Mouse (Mus musculus) mouse embryonic stem cell (cell line): ENCODE data around the gene Gm10577.

Source experiments
- in situ Hi-C, 2 experiments: fragments of 300-500 bp; cut with MboI; formaldehyde crosslinking; loops; 1 replicate in 1 of 2; 3 replicates in 1 of 2; pipeline ENCODE4 v1.14.3; 2019 to 2020; ENCODE audit warnings: low sequenced_read_pairs in 2 of 2, low pct_unique_long_range_greater_than_20kb in 1 of 2, mixed read lengths in 1 of 2; ENCODE audit not compliant: unreplicated experiment in 1 of 2

Gm10577 gene

DNA sequence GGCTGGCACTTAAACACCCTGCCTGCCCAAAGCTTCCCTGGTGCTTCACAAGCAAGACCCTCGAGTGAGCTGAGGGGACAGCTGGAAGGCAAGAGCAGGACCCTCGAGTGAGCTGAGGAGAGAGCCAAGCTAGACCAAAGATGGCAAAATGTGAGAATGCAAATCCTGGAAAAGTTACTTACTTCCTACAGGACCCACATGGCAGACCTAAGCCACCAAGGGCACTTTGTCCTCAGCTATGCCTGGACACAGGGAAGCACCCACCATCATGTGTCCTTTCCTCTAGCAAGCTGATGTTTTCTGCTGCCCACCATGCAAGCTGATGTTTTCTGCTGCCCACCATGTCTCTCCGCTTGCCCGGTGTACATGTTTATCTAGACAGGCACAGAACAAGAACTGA, at the start of gene Gm10577:
Gm10577 (minus strand) TSS at position 101 of the 400 bp plus-strand sequence.
- in situ Hi-C loops, result no loop called here

DNA sequence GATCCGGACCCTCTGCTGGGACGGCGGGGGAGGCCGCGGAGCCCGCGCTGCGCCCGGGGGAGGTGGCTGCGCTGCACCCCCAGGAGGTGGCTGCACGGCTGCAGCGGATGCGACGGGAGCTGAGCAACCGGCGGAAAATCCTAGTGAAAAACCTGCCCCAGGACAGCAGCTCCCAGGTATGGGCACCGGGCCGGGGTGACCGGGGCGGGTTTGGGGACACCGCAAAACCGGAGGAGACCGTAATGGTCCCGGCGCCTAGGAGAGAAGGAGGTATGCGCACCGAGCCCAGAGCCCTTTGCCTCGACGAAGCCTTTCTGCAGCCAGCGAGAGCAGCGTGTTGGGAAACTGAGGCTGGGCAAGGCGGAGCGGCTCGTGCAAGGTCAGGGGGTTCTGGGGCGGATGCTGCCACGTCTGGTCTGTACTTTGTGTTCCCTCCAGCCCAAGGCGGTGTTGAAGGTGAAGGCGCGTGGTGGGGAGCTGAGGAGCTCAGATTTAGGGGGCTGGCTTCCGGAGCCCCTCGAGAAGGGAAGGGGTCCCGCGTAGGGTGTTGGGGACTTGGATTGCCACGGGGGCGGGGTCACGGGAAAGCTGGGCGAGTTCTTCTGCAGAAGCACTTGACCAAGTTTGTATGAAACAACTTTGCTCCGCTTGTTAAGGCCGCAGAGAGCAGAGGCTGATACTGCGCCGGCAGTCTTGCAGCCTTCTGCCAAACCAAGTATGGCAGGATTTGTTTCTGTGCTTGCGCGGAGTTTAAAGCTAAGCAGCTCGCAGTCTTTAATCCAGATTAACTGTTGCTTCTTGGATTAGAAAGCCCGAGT, 48.9 kb upstream of the Gm10577 start:
- in situ Hi-C loops, result no loop called here

DNA sequence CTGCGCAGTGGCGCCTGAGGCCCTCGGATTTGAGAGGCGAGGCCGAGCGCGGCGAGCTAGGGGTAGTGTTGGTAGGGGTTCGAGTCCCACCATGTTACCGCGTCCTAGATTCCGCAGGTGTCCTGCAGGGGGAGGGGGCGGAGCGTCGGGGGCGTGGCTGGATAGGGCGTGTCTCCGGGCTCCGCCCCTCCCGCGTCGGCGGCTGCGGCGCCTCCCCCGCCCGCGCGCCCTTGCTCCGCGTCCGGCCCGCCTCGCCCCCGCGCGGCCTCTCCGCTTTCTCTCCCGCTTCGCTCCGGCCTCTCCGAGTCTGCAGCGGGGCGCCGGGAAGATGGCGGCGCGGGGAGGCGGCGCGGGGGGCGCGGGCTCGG, 48.3 kb upstream of the Gm10577 start, which contains the start of gene Raver2:
Raver2 (plus strand) TSS at position 198 of the 368 bp plus-strand sequence.
- in situ Hi-C loops, result no loop called here

DNA sequence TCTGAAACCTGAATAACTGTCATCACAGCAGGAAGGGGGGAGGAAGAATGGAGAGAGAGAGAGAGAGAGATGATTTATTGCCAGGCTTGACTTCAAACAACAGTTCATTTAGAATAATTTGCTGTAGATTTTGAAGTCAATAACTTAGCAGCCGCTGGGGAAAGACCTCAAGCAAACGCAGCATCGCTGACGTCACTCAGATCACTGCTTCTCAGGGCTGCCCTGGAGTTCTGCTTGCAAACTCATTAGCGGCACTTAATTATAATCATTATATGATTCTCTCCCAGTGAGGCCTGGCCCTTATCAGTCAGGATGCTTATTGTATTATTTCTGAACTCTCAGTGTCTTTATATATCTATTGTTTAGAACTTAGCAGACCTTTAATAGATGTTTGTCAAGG, 45.9 kb upstream of the Gm10577 start:
- in situ Hi-C loops, result no loop called here

DNA sequence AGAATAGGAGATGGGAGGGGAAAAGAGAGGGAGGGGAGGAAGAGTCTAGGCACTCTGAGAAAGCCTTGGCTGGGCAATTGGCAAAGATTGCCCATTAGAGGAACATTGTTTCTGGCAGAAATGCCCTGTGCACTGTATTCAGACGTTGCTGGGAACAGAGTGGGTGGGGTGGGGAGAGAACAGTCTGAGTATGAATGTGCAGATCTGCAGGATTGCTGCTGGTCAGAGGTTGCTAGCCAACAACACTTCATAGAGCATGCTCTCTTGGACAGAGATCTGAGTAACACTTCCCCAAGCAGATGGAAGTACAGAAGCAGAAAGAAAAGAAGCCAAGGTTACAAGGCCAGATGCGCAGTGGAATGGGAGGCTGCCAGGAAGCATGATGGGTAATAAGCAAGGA, 41.6 kb upstream of the Gm10577 start:
- in situ Hi-C loops, result no loop called here

DNA sequence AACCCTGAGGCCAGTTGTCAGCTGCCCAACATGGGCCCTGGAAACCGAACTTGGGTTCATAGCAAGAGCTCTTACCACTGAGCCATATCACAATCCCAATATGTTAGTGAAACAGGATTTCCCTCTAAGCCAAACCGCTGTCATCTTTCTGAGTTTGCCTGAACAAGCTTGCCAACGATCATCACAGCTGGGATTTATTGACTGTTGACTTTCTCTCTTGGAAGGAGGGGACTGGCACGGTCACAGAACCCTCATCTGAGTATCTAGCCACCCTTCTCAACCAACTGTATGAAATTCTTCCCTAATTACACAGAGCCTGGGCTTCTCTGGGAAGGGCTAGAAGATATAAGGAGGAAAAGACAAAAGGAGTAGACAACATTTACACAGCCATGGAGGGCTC, 26.1 kb upstream of the Gm10577 start:
- in situ Hi-C loops, result no loop called here

DNA sequence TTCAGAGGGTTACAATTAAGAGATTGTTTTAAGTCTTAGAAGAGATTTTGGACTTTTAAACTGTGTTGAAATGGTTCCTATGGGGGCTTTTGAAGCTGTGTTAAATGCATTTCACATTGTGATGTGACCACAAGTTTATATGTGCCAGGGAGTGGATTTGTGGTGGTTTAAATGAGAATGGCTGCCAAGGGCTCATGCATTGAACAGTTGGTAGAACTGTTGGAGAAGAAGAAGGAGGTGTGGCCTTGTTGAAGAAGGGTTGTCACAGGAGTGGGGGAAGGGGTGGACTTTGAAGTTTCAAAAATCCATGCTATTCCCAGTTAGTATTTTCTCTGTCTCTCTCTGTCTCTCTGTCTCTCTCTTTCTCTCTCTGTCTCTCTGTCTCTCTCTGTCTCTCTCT, 23.7 kb upstream of the Gm10577 start:
- in situ Hi-C loops, result no loop called here

DNA sequence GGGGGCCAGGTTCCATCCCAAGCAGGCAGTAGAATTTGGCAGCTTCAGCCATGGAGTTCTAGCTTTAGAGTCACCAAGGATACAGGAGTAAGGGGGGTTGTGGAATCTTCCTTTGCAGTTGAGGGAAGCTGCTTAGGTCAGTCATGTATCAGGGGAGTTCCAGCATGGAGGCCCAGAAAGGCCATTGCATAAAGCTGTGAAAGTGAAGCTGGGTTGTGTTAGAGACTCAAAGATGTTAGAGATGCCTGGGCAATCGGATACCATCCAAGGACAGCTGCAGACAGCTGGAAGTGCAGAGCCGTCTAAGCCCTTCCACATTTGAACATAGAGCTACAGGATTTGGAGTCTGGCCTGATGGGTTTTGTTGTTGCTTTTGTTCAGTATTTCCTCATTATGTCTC, 23.2 kb upstream of the Gm10577 start:
- in situ Hi-C loops, result no loop called here

DNA sequence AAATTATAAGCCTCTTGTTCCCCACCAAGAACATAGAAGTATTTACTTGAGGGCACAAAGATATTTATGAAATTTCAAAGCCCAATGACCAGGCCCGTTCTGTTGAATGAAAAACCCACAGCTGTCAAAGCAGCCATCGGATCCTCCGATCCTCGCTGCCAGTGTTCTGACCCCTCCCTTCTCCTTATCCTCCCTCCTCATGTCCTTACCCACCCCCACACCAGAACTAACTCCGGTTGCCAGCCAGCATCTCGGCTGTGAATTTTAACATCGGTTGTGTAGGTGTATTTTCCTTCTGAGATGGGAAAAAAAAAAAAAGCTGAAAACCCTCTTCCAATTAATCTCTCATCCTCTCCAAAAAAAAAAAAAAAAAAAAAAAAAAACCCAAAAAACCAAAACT, 16.7 kb upstream of the Gm10577 start:
- in situ Hi-C loops, result no loop called here

DNA sequence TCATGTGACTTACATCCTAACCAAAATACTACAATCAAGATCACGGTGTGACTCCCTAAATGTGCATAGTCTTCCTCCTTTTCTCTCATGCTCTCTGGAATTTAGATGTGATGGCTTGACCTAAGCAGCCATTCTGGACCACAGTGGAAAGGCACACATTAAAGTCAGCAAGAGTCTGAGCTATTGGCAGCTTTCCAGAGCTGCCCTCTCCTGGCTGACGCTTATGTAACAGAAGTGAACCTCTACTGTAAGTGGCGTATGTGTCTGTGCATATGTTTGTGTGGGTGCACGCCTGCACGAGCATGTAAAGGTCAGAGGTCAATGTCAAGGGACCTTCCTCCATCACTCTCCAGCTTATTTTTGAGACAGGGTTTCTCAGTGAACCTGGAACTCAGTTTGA, 14.6 kb upstream of the Gm10577 start:
- in situ Hi-C loops, result no loop called here

DNA sequence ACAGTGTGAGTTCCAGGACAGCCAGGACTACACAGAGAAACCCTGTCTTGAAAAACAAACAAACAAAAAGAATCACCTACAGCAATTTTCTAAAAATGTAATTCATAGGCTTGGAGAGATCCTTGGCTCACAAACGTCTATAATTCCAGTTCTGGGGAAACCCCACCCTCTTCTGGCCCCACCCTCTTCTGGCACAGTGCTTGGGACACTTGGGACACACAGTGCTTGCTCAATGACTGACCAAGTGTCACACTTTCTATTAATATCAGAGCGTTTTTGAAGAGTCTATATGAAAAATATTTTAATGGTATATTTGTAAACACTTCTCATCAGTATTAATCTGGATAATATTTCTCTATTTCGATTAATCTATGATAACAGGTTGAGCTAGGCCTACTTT, 12.6 kb upstream of the Gm10577 start:
- in situ Hi-C loops, result no loop called here

DNA sequence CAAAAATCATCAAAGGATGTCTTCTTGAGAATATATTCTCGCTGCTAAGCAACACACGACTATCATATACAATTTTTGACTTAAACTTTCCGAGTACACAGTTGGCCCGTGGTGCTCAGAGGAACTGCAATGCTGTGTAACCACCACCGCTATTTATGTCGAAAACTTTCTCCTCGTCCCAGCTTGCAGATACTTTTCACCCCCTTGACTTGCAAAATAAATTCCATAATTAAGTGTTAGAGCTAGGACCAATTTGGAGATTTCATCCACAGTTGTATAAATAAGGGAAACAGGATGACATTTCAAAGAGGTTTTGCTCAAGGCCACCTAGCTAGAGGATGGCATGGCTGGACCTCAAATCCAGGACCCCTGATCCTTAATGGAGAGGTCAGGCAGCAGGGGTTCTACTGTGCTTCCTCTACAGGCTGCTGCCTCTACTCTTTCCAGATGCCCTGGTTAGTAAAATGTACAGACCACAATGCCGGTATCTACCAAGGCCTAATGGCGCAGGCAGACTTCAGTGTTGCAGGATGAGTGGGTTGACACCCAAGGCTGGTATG, 7.4 kb upstream of the Gm10577 start:
- in situ Hi-C loops, result no loop called here

DNA sequence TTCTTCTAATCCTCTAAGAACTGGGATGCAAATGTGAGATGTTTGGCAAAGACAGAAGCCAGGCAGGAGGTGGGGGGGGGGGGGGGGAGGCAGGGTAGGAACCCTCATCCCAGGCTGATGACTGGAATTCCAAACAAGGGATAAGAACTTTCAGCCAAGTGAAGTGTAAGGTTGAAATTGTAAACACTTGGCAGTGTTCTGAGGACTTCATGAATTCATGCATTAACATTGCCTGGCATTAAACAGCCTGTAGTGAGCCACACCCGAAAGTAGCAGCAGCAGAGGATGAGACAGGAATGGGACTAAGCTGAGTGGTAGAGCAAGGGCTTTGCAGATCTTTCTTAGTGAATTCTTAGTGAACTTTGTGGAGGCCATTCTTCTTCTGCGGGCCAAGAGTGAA, 6.5 kb upstream of the Gm10577 start:
- in situ Hi-C loops, result no loop called here

DNA sequence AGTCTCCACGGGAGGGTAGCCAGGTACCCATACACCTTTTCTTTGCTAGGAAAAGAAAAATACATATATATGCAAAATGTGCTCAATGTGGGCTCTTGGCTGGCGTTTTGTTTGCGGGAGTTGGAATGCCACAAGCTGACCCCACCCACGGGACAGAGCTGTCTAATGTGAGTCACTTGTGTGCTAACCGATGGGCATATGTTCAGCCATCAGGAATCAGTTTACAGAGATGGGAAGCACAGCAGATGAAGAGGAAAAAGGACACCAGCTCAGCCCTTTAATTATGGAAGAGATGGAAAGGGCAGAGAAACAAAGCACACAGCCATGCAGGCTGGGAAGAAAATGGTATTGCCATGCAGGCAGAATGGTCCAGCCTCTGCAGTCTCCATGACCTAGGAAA, 6.1 kb upstream of the Gm10577 start:
- in situ Hi-C loops, result no loop called here

DNA sequence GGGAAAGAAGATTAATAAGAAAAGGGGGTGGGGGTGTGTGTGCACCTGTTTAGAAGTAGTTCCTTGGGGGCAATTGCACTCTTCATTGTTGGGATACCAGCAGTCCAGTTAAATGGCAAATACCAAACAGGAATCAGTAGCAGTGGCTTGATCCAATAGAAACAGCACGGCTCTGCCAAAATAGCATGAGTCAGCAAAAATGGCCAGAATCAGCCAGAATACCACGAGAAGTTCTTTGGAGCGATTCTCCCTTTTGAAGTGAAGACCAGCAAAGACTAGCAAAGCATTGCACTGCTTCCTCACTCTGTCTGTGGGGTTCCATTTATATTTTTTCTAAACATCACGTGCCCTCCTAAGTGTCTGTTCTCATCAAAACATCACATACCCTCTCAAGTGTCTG, 2.7 kb downstream of the Gm10577 start:
- in situ Hi-C loops, result no loop called here

DNA sequence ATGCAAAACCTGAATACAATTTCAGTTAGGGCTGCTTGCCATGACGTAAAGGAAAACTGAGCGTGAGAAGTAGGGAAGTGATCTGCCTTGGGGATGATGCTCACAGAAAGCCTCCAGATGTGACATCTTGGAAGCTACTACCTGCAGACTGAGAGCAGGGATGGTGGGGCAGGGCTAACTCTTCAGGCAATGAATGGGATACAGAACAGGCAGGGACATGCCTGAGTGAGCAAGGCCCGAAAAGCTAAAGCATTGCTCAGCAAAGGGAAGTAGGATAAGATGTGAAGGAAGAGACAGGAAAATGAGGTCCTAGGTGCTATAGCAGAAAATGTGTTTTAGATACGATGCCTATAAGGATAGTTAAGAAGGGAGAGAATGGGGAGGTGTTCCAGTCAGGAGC, 11.4 kb downstream of the Gm10577 start:
- in situ Hi-C loops, result loop anchor here in 1 of 2 experiments (10.0 kb wide), 1 partner anchor 126 kb away; no protein-coding TSS in a partner anchor

DNA sequence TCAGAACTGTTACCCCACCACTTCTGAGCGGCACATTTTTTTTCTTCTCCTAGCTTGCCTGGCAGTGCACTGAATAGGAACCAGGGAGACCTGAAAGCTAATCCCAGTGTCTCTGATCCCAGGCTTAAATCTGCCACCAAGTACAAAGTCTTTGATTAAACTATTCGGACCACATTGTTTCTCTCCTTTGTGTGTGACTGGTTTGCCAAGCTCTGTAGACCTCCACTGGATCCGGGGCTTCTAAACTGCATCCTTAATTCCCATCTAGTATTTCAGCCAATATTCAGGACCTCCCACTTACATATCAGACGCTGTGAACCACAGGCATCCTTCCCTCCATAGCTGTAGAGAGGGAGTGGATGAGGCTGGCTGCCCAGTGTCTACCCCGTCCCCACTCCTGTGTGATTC, 12.1 kb downstream of the Gm10577 start:
- in situ Hi-C loops, result loop anchor here in 1 of 2 experiments (10.0 kb wide), 1 partner anchor 126 kb away; no protein-coding TSS in a partner anchor

DNA sequence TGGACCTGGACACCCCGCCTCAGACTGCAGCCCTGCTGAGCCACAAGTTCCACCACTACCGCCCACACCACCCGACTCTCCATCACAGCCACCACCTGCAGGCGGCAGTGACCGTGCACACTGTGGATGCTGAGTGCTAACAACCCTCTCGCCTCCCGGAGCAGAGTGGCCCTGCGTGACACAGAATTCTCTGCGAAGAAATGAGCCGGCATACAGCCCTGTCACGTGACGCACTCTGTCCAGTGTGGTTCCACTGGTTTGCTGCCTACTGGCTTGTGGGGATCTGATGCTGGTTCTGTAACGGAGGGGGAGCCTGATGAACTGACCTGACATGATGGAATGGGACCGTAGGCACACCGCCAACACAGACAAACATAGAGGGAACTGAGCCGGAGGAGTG, 17.5 kb downstream of the Gm10577 start:
- in situ Hi-C loops, result loop anchor here in 1 of 2 experiments (10.0 kb wide), 1 partner anchor 132 kb away; no protein-coding TSS in a partner anchor

DNA sequence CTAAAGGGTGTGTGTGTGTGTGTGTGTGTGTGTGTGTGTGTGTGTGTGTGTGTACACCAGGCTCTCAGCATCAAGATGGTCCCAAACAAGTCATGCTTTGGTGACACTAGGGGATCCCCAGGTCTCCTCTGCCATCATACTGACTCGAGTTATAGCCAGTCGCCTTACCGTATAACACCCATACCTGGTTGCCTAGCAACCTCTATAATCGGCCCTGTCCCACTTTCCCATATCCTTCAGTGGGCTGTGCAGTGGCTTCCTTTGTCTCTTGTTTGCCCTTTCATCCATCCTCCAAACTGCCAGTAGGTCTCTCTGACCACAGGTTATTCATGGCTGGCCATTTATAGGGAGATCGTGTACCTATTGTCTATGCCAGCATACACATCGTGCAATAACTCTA, 19.4 kb downstream of the Gm10577 start:
- in situ Hi-C loops, result loop anchor here in 1 of 2 experiments (10.0 kb wide), 1 partner anchor 134 kb away; no protein-coding TSS in a partner anchor

DNA sequence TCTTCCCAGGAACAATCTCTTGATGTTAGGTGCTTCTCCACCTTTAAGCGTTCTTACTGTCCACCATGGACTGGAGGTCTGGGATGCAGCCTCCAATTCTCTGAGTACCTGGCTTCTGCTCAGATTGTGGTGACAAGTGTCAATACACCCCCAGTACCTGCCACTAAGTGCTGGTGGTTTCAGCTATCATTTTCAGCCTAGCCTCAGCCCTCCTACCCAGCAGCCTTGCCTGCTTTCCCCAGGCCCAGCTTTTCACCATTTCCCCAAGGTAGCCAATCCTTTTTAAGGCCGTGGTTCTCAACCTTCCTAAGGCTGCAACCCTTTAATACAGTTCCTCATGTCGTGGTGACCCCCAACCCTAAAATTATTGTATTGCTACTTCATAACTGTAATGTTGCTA, 19.9 kb downstream of the Gm10577 start:
- in situ Hi-C loops, result loop anchor here in 1 of 2 experiments (10.0 kb wide), 1 partner anchor 134 kb away; no protein-coding TSS in a partner anchor
